Mouse (Mus musculus) hindbrain, embryonic 16.5 days (tissue): ENCODE measurements at regions not wholly inside any gene's neighbourhood (a gene's known extent, or its start where the extent isn't known, plus 50 kb on each side); places are given as distances from the start of the nearest gene placed in this dataset.

ENCODE experiments used
- ATAC-seq: fragments of 200-750 bp; cut with Nextera tagmentation; 2 replicates; pipeline ENCODE4 v1.8.0; 2017; ENCODE audit warnings: moderate TSS enrichment, moderate library complexity
- H3K27ac ChIP-seq: fragments of 300-500 bp; sonication (generic); 2 replicates; pipeline ENCODE4 v1.5.1; 2014; ENCODE audit warnings: low read depth, mild to moderate bottlenecking, control low read depth, low read length, moderate library complexity
- H3K27me3 ChIP-seq: fragments of 300-500 bp; sonication (generic); replicated peaks from 2 replicates; pipeline ENCODE4 v1.6.1; 2014; ENCODE audit warnings: low read length; ENCODE audit not compliant: control insufficient read depth, insufficient read depth
- H3K36me3 ChIP-seq: fragments of 300-500 bp; sonication (generic); 2 replicates; pipeline ENCODE4 v1.6.1; 2014; ENCODE audit warnings: mild to moderate bottlenecking, low read length, moderate library complexity, mixed read lengths; ENCODE audit not compliant: control insufficient read depth, insufficient read depth
- H3K4me1 ChIP-seq: fragments of 300-500 bp; sonication (generic); 2 replicates; pipeline ENCODE4 v1.6.1; 2014; ENCODE audit warnings: low read depth, low read length; ENCODE audit not compliant: control insufficient read depth, insufficient read depth
- H3K4me2 ChIP-seq: fragments of 300-500 bp; sonication (generic); 2 replicates; pipeline ENCODE4 v1.6.1; 2014; ENCODE audit warnings: mild to moderate bottlenecking, low read length, control low read depth, moderate library complexity
- H3K4me3 ChIP-seq: fragments of 300-500 bp; sonication (generic); 2 replicates; pipeline ENCODE4 v1.5.1; 2014; ENCODE audit warnings: mild to moderate bottlenecking, low read length, control low read depth, moderate library complexity
- H3K9ac ChIP-seq: fragments of 300-500 bp; sonication (generic); 2 replicates; pipeline ENCODE4 v1.6.1; 2014; ENCODE audit warnings: low read depth, mild to moderate bottlenecking, control low read depth, low read length, moderate library complexity
- H3K9me3 ChIP-seq: fragments of 300-500 bp; sonication (generic); 2 replicates; pipeline ENCODE4 v1.6.1; 2014; ENCODE audit warnings: mild to moderate bottlenecking, low read length, moderate library complexity; ENCODE audit not compliant: control insufficient read depth
- WGBS: fragments of 180-500 bp; shearing (Covaris S2); extraction: QIAGEN DNeasy Blood & Tissue Kit; methylation state at CpG from one replicate; pipeline ENCODE4 v1.1.7; 2014; 5-methylcytosine and 5-hydroxymethylcytosine counted together

DNA sequence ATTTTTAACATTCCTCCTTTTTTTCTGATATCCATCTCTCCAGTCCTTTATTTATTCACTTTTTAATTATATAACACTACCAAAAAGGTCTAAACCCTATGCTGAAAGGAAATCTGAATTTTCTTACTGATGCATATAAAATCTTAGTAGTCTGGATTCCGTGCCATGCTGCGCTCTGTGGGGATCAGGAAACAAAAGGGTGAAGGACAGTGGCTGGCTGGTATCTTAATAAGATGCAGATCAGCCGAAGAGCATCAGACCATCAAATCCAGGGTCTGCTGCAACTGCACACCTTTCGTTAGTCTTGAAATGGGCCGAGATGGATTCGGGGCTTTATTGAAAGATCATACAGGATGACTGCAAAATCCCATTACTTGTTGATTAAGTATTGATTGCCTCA lies 740.7 kb downstream of the 5730522E02Rik start:
- no peak overlapping the region for H3K4me2 ChIP-seq
- no peak overlapping the region for H3K4me3 ChIP-seq
- no peak overlapping the region for H3K27ac ChIP-seq
- H3K9ac ChIP-seq = no peak overlapping the region
- H3K27me3 ChIP-seq = no peaks in the 10 kb centered on the region
- H3K4me1 ChIP-seq = no peaks in the 10 kb centered on the region
- WGBS = 57% methylated on average over 6 of the region's 6 CpGs
- no peak for ATAC-seq
- H3K9me3 ChIP-seq = no peaks in the 10 kb centered on the region
- H3K36me3 ChIP-seq = no peaks in the 10 kb centered on the region

DNA sequence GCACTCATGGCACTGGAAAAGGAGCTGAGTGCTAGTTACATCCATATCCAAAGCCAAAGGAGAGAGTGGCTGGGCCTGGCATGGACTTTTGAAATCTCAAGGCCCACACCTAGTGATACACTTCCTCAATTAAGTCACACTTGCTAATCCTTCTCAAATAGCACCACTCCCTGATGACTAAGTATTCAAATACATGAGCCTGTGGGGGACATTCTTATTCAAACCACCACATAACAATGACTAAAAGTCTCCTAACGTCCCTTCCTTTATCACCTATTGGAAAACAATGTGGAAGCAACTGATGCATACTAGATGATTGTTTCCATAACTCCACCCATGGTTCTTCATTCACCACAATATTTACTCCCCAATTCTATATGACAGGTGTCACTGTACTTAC lies 773.4 kb downstream of the 5730522E02Rik start:
- no peaks in the 10 kb centered on the region for H3K4me1 ChIP-seq
- H3K36me3 ChIP-seq = no peaks in the 10 kb centered on the region
- no peak overlapping the region for H3K4me2 ChIP-seq
- H3K9me3 ChIP-seq = 0 out of 2 replicates have a peak, but pooled peaks cover 3% of the 10 kb centered on the region
- H3K27ac ChIP-seq = no peak overlapping the region
- no peak overlapping the region for H3K9ac ChIP-seq
- H3K4me3 ChIP-seq = no peak overlapping the region
- WGBS = 69% methylated on average over 1 of the region's 1 CpGs
- no peaks in the 10 kb centered on the region for H3K27me3 ChIP-seq
- no peak for ATAC-seq

- H3K27ac ChIP-seq = no peak overlapping the region
- ATAC-seq = no peak
- H3K27me3 ChIP-seq = no peaks in the 10 kb centered on the region
- H3K36me3 ChIP-seq = no peaks in the 10 kb centered on the region
- no peak overlapping the region for H3K4me2 ChIP-seq
- H3K4me1 ChIP-seq = no peaks in the 10 kb centered on the region
- H3K4me3 ChIP-seq = no peak overlapping the region
- H3K9me3 ChIP-seq = 0 out of 2 replicates have a peak, but pooled peaks cover 3% of the 10 kb centered on the region
- H3K9ac ChIP-seq = no peak overlapping the region
- WGBS = 50% methylated on average over 1 of the region's 1 CpGs
Measured at GRCm38 (mm10) chr11:25435645-25436044, 774.9 kb downstream of the 5730522E02Rik start.

- Histone ChIP-seq H3K9me3 (no peaks in the 10 kb centered on the region), H3K36me3 (no peaks in the 10 kb centered on the region), H3K9ac (no peak overlapping the region), H3K27me3 (no peaks in the 10 kb centered on the region), H3K27ac (no peak overlapping the region), H3K4me1 (no peaks in the 10 kb centered on the region), H3K4me3 (no peak overlapping the region), H3K4me2 (no peak overlapping the region)
- WGBS = 93% methylated on average over 4 of the region's 4 CpGs
- no peak for ATAC-seq
Measured at GRCm38 (mm10) chr11:25423186-25423585, 787.4 kb downstream of the 5730522E02Rik start.

DNA sequence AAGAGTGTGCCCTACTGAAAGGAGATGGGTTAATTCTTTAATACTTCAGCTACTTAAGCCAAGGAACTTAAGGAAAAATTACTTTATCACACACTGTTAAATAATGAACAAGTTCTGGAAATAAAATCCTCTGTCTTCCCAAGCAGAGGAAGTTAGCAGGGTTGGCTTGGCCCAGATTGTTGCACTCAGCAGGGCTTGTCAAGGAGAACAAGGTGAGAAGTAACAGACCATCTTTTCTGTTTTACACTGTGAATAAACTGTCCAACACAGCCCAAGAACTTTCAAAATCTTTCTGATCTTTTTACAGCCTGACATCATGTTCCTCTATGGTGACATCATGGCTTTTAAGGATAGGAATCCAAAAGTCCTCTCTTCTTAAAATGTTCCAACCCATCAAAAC lies 789.1 kb downstream of the 5730522E02Rik start:
- H3K9ac ChIP-seq = no peak overlapping the region
- no peak for ATAC-seq
- no peaks in the 10 kb centered on the region for H3K27me3 ChIP-seq
- no peaks in the 10 kb centered on the region for H3K4me1 ChIP-seq
- no peak overlapping the region for H3K4me2 ChIP-seq
- H3K36me3 ChIP-seq = no peaks in the 10 kb centered on the region
- H3K9me3 ChIP-seq = no peaks in the 10 kb centered on the region
- no peak overlapping the region for H3K27ac ChIP-seq
- H3K4me3 ChIP-seq = no peak overlapping the region

- 86% methylated on average over 4 of the region's 4 CpGs for WGBS
- H3K4me1 ChIP-seq = no peaks in the 10 kb centered on the region
- ATAC-seq = no peak
Measured at GRCm38 (mm10) chr11:25410403-25411090, 800.0 kb downstream of the 5730522E02Rik start.

DNA sequence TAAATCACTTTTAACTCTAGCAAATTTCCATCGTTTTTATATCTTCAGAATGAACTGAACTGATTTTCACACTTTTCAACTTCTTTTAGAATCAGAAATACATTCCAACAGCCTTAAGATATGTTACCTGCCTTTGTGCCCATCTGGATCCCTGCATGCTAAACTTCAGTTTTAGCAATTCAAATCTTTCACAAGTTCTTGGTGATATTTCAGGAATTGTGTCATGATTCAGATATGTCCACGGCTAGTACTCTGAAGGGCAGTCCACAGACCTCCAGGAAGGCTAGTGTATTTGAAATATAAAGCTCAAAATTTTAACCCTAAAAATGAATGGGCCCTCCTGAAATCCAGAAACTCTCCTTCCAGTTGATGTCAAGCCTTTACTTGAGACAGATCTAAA lies 818.9 kb downstream of the 5730522E02Rik start:
- 75% methylated on average over 2 of the region's 2 CpGs for WGBS
- no peak overlapping the region for H3K9ac ChIP-seq
- no peak overlapping the region for H3K4me2 ChIP-seq
- H3K27me3 ChIP-seq = no peaks in the 10 kb centered on the region
- H3K4me3 ChIP-seq = no peak overlapping the region
- H3K9me3 ChIP-seq = no peaks in the 10 kb centered on the region
- no peaks in the 10 kb centered on the region for H3K4me1 ChIP-seq
- H3K27ac ChIP-seq = no peak overlapping the region
- ATAC-seq = no peak
- no peaks in the 10 kb centered on the region for H3K36me3 ChIP-seq

More at GRCm38 (mm10) chr11:25410403-25411090, 800.0 kb downstream of the 5730522E02Rik start:
- Histone ChIP-seq H3K4me2 (no peak overlapping the region), H3K27me3 (no peaks in the 10 kb centered on the region), H3K36me3 (no peaks in the 10 kb centered on the region), H3K9me3 (no peaks in the 10 kb centered on the region), H3K9ac (no peak overlapping the region), H3K27ac (no peak overlapping the region), H3K4me3 (no peak overlapping the region)

DNA sequence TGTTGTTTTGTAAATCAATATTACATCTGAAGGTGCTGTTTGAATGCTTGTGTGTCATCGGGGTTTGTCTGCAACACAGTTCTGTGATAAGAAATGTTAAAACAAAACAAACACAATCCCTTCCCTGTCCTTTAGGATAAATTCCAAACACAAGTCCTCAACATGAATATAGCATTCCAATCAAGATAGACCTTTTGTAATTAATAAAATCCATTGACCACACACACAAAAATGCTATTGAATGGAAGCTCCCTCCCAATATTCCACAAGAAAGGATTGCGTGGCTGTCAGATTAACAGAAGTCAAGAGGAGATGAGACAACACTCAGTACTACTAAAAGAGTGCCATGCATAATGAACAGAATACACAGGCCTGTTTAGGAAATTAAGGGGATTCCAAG lies 843.5 kb downstream of the 5730522E02Rik start:
- Histone ChIP-seq H3K4me2 (no peak overlapping the region), H3K4me3 (no peak overlapping the region), H3K36me3 (no peaks in the 10 kb centered on the region), H3K9me3 (no peaks in the 10 kb centered on the region), H3K9ac (no peak overlapping the region), H3K27ac (no peak overlapping the region), H3K27me3 (no peaks in the 10 kb centered on the region), H3K4me1 (peaks cover 4% of the 10 kb centered on the region)
- WGBS = 56% methylated on average over 2 of the region's 2 CpGs
- ATAC-seq = no peak

DNA sequence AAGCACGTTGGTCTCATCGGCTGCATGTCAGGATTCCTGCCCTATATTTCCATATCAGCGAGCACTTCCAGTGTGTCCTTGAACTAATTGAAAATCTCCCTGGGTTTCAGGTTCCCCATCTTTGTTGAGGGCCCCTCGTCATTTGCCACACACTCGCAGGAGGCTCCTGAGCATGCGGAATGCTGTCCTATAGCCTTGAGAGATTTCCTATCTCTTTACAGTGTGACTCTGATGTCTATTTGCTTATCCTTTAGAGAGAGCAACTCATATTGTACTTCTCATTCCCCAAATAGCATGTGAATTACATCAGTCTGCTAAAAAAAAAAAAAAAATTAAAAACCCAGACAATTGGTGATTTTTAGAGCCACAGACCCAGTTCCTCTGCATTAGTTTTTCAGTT lies 845.1 kb downstream of the 5730522E02Rik start:
- no peak overlapping the region for H3K27ac ChIP-seq
- H3K4me2 ChIP-seq = no peak overlapping the region
- no peak overlapping the region for H3K4me3 ChIP-seq
- peaks cover 4% of the 10 kb centered on the region for H3K4me1 ChIP-seq
- ATAC-seq = no peak
- no peak overlapping the region for H3K9ac ChIP-seq
- H3K9me3 ChIP-seq = no peaks in the 10 kb centered on the region
- H3K27me3 ChIP-seq = no peaks in the 10 kb centered on the region
- no peaks in the 10 kb centered on the region for H3K36me3 ChIP-seq
- WGBS = 35% methylated on average over 6 of the region's 6 CpGs
